Mouse (Mus musculus) adipose tissue, adult 10 weeks (tissue): Measurements from ENCODE around the gene Mlxip. TPM values are rescaled to one million over a fixed set of nuclear protein-coding genes. Genes with fewer than 3 reads are reported as not detected.

Experiments
- polyA plus RNA-seq: library from polyadenylated mRNA; stranded (reverse); fragments of 350-450 nt; fragmentation: Illumina TruSeq; extraction: RNeasy Lipid Tissue Mini Kit (QIAGEN cat#74804); gene quantifications from one replicate; pipeline ENCODE4 v1.2.3, GENCODE M21; 2014; ENCODE audit warnings: low read depth, low replicate concordance

The Mlxip gene
- polyA plus RNA-seq, result 24.1 TPM

GRCm38 (mm10) chr5:123394303-123394956 is at the start of gene Mlxip:
Gene Mlxip, plus strand, starts transcription at chr5:123394798.

GRCm38 (mm10) chr5:123489112-123489785 is 94.7 kb downstream of the Mlxip start, which contains the start of the genes Lrrc43 and Il31:
Gene Lrrc43, plus strand, starts transcription at chr5:123489305.
Gene Il31, minus strand, starts transcription at chr5:123489489.

Other genes with a start within 250 kb of the Mlxip start
- 23.2 TPM for gene Psmd9, start 225.4 kb upstream of the Mlxip start, polyA plus RNA-seq
- 0.73 TPM for gene Hpd, start 212.1 kb upstream of the Mlxip start, polyA plus RNA-seq
- 5.4 TPM for gene Wdr66, start 142.7 kb upstream of the Mlxip start, polyA plus RNA-seq
- gene Bcl7a, start 51.0 kb upstream of the Mlxip start, polyA plus RNA-seq, result 19.9 TPM
- 2.3 TPM for gene Lrrc43, start 94.5 kb downstream of the Mlxip start, polyA plus RNA-seq
- gene Il31, start 94.7 kb downstream of the Mlxip start, polyA plus RNA-seq, result 1.5 TPM
- gene B3gnt4, start 115.7 kb downstream of the Mlxip start, polyA plus RNA-seq, result 0.57 TPM
- gene Diablo, start 129.4 kb downstream of the Mlxip start, polyA plus RNA-seq, result 55.7 TPM
- gene Gm49027, start 130.7 kb downstream of the Mlxip start, polyA plus RNA-seq, result not detected
- gene Vps33a, start 178.2 kb downstream of the Mlxip start, polyA plus RNA-seq, result 25.4 TPM